Mouse (Mus musculus) gastrocnemius, postnatal 10 days (tissue): Measurements from ENCODE around the gene Prss16. TPM values are rescaled to one million over a fixed set of nuclear protein-coding genes. Genes with fewer than 3 reads are reported as not detected.

ENCODE experiments used
- DNase-seq: peaks from one replicate; pipeline ENCODE4 v3.0.0; 2021; ENCODE audit warnings: mixed read lengths
- total RNA-seq, 2 experiments: library from RNA; stranded (reverse); gene quantifications; 2 replicates each; pipeline ENCODE4 v1.2.3; 2021

Gene Prss16
- total RNA-seq, 2 experiments from 2014 or later: not detected

GRCm38 (mm10) chr13:22007121-22007510, 2.4 kb downstream of the Prss16 start:
- DNase-seq: no peak

- DNase-seq: no peak
These were observed 3.0 kb downstream of the Prss16 start for GRCm38 (mm10) chr13:22006334-22007120.

GRCm38 (mm10) chr13:22005605-22006333, 3.8 kb downstream of the Prss16 start:
- peak; percentile 38 for DNase-seq

GRCm38 (mm10) chr13:22001823-22002222, 7.7 kb downstream of the Prss16 start:
- no peak for DNase-seq

GRCm38 (mm10) chr13:22001346-22001745, 8.2 kb downstream of the Prss16 start:
- DNase-seq: no peak

- no peak for DNase-seq
These were observed 10.4 kb downstream of the Prss16 start for GRCm38 (mm10) chr13:21999147-21999546.

- DNase-seq: no peak
These were observed 11.1 kb downstream of the Prss16 start for GRCm38 (mm10) chr13:21998412-21998811.

GRCm38 (mm10) chr13:21997821-21998220, 11.7 kb downstream of the Prss16 start:
- DNase-seq: no peak

GRCm38 (mm10) chr13:21997201-21997820, 12.2 kb downstream of the Prss16 start:
- no peak for DNase-seq

- DNase-seq: no peak
These were observed 12.7 kb downstream of the Prss16 start for GRCm38 (mm10) chr13:21996840-21997185.

- no peak for DNase-seq
These were observed 13.3 kb downstream of the Prss16 start for GRCm38 (mm10) chr13:21996101-21996839.

GRCm38 (mm10) chr13:21995331-21995914, 14.1 kb downstream of the Prss16 start:
- no peak for DNase-seq

GRCm38 (mm10) chr13:21994896-21995295, 14.6 kb downstream of the Prss16 start:
- no peak for DNase-seq

GRCm38 (mm10) chr13:21993957-21994738, 15.4 kb downstream of the Prss16 start:
- DNase-seq: no peak

- DNase-seq: no peak
These were observed 17.0 kb downstream of the Prss16 start for GRCm38 (mm10) chr13:21992550-21992949.

- DNase-seq: no peak
These were observed 25.1 kb downstream of the Prss16 start for GRCm38 (mm10) chr13:21984486-21984885.

- DNase-seq: no peak
These were observed 27.7 kb downstream of the Prss16 start for GRCm38 (mm10) chr13:21981803-21982193.

- peak; percentile 69 for DNase-seq
These were observed 28.4 kb downstream of the Prss16 start, which contains the start of gene Pom121l2 for GRCm38 (mm10) chr13:21980981-21981802. Pom121l2 (plus strand) TSS chr13:21981194.

- peak; percentile 54 for DNase-seq
These were observed 34.6 kb downstream of the Prss16 start for GRCm38 (mm10) chr13:21974726-21975473.
